Mouse (Mus musculus) hindbrain, embryonic 12.5 days (tissue): ENCODE measurements around the gene Krtap5-4. TPM values are rescaled to one million over a fixed set of nuclear protein-coding genes. Genes with fewer than 3 reads are reported as not detected.
"Not testable (repeated sequence)": the region's sequence is repeated elsewhere in the genome, so short reads cannot be mapped to it uniquely, and the experiment has no call there.

Experiments
- ATAC-seq: fragments of 200-750 bp; cut with Nextera tagmentation; 2 replicates; pipeline ENCODE4 v1.8.0; 2017; ENCODE audit warnings: moderate TSS enrichment; ENCODE audit not compliant: low FRiP score
- H3K27ac ChIP-seq: fragments of 300-500 bp; sonication (generic); 2 replicates; pipeline ENCODE4 v1.5.1; 2016; ENCODE audit warnings: mild to moderate bottlenecking
- H3K27me3 ChIP-seq: fragments of 300-500 bp; sonication (generic); 2 replicates; pipeline ENCODE4 v1.6.1; 2016; ENCODE audit warnings: mild to moderate bottlenecking
- H3K36me3 ChIP-seq: fragments of 300-500 bp; sonication (generic); 2 replicates; pipeline ENCODE4 v1.6.1; 2016; ENCODE audit warnings: mild to moderate bottlenecking
- H3K4me1 ChIP-seq: fragments of 300-500 bp; sonication (generic); 2 replicates; pipeline ENCODE4 v1.6.1; 2016
- H3K4me2 ChIP-seq: fragments of 300-500 bp; sonication (generic); replicated peaks from 2 replicates; pipeline ENCODE4 v1.6.1; 2016; ENCODE audit warnings: mild to moderate bottlenecking
- H3K4me3 ChIP-seq: fragments of 300-500 bp; sonication (generic); 2 replicates; pipeline ENCODE4 v1.5.1; 2016; ENCODE audit warnings: mild to moderate bottlenecking
- H3K9ac ChIP-seq: fragments of 300-500 bp; sonication (generic); 2 replicates; pipeline ENCODE4 v1.6.1; 2016; ENCODE audit warnings: mild to moderate bottlenecking, moderate library complexity
- H3K9me3 ChIP-seq: fragments of 300-500 bp; sonication (generic); replicated peaks from 2 replicates; pipeline ENCODE4 v1.6.1; 2016; ENCODE audit warnings: mild to moderate bottlenecking
- WGBS: fragments of 180-500 bp; shearing (Covaris S2); methylation state at CpG from one replicate; pipeline ENCODE4 v1.1.7; 2016; 5-methylcytosine and 5-hydroxymethylcytosine counted together
- polyA plus RNA-seq: library from polyadenylated mRNA; unstranded; fragments of >200 nt; fragmentation: Nextera tagmentation; extraction: Ambion mirVana; gene quantifications from 2 replicates; pipeline ENCODE4 v1.2.1, GENCODE M21; 2016

Gene Krtap5-4
- polyA plus RNA-seq, 1 experiment from 2014 or later: not detected

DNA sequence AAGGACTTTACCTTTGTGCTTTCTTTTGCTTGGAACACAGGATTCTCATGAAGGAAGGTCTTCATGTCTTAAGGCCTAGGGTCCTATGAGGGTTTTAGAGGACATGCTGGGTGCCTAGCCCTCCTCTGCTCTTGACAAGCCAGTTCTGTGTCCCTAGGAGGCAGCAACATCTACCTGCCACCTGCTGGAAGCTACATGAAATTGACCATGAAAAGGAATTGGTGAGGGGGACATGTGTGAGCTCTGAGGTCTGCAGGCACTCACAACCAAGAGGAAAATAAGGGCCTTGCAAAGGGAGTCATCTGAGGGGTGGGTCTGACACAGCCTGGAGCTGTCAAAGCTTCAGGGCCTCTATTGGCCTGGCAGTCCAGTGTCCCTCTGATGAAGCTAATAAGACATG lies 7.9 kb upstream of the Krtap5-4 start:
- ATAC-seq: no peak
- Histone ChIP-seq H3K4me3 (no peak overlapping the region), H3K27ac (no peak overlapping the region), H3K9ac (no peak overlapping the region), H3K9me3 (no peaks in the 10 kb centered on the region), H3K4me2 (no peak overlapping the region), H3K4me1 (no peaks in the 10 kb centered on the region), H3K27me3 (0 out of 2 replicates have a peak, but pooled peaks cover 6% of the 10 kb centered on the region), H3K36me3 (no peaks in the 10 kb centered on the region)

DNA sequence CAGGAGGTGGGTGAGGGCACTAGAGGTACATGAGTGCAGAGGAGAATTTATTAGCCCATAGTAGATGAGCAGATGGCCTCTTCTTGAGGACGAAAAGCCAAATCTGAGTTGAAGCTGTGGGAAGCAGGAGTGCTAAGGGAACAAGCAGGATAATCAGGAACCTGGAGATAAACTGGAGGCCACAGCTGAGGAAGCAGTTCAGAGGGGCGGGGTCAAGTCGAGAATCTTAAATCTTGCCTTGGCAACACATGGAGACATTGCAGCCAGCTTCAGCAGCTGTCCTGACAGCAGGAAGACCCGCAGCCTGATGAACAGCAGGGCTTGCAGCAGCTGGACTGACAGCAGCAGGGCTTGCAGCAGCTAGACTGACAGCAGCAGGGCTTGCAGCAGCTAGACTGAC lies 7.2 kb upstream of the Krtap5-4 start:
- H3K4me3 ChIP-seq, ATAC-seq, H3K9me3 ChIP-seq, H3K27ac ChIP-seq, H3K4me2 ChIP-seq, H3K36me3 ChIP-seq, H3K4me1 ChIP-seq, H3K27me3 ChIP-seq, H3K9ac ChIP-seq: not testable (repeated sequence)
- 47% methylated on average over 4 of the region's 4 CpGs for WGBS

DNA sequence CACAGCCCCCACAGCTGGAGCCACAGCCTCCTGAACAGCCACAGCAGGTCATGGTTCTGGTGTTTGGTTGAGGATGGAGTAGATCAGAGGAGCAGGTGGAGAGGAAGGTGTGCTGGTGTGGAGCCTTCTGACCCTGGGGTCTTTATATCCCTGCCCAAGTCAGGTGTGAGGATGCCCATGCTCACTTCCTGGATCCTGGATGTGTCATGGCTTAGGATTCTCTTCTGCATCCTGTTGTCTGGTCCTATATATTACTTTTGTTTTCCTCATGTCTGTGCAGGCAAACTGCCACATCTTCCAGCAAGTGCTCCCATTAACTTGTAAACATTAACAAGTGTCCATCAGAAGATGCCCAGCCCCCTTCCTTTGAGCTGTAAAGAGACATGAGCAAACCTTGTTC lies 6.3 kb upstream of the Krtap5-4 start, which contains the start of gene Krtap5-1:
Gene Krtap5-1, minus strand, starts transcription at position 101 of the 400 bp plus-strand sequence.
- not testable (repeated sequence) for H3K4me2 ChIP-seq, H3K27ac ChIP-seq, H3K4me1 ChIP-seq, H3K27me3 ChIP-seq, H3K9me3 ChIP-seq, H3K4me3 ChIP-seq, H3K9ac ChIP-seq, H3K36me3 ChIP-seq, ATAC-seq

DNA sequence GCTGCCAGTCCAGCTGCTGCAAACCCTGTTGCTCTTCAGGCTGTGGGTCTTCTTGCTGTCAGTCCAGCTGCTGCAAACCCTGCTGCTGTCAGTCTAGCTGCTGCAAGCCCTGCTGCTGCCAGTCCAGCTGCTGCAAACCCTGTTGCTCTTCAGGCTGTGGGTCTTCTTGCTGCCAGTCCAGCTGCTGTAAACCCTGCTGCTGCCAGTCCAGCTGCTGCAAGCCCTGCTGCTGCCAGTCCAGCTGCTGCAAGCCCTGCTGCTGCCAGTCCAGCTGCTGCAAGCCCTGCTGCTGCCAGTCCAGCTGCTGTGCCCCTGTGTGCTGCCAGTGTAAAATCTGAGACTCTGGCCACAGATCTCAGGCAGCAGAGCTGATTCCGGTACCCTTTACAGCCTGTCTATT lies 580 bp downstream of the Krtap5-4 start:
- not testable (repeated sequence) for H3K9me3 ChIP-seq, H3K27me3 ChIP-seq, H3K4me3 ChIP-seq, H3K4me1 ChIP-seq, H3K9ac ChIP-seq, H3K36me3 ChIP-seq, ATAC-seq, H3K27ac ChIP-seq, H3K4me2 ChIP-seq
- 84% methylated on average over 1 of the region's 1 CpGs for WGBS

DNA sequence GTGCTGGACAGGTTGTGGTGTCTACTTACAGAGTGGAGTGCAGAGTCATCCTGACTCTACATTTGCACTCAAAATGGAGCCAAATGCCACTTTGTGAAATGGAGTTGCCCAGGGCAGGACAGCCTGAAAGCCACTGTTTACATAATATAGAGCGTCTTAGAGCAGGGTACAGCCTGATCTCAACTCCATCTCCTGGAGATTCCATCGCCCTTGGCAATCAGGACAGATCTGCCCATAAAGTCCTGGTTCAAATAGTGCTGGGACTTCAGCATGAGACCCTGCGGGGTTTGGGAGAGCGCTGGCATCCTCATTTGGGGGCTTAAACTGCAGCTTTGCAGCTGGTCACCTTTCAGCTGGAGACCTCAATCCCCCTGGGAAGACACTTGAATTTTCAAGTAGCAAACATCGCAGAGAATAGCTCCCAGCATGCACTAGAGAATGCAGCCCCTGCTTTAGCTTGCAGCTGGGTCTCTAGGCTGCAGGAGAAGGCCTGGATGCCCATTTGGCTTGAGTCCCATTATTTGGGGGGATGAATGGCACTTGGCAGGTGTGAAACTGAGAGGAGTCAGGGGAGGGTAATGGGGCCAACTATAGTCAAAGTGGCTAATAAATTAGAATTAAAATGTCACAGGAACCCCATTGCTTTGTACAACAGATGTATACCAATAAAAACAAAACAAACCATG lies 11.4 kb downstream of the Krtap5-4 start:
- Histone ChIP-seq H3K27me3 (no peaks in the 10 kb centered on the region), H3K4me2 (no peak overlapping the region), H3K4me1 (peaks cover 8% of the 10 kb centered on the region), H3K9ac (no peak overlapping the region), H3K4me3 (no peak overlapping the region), H3K27ac (peak overlapping the region; percentile 37; the same call in 1 of the 2 replicates), H3K9me3 (no peaks in the 10 kb centered on the region), H3K36me3 (no peaks in the 10 kb centered on the region)
- no peak for ATAC-seq
- 44% methylated on average over 5 of the region's 5 CpGs for WGBS

DNA sequence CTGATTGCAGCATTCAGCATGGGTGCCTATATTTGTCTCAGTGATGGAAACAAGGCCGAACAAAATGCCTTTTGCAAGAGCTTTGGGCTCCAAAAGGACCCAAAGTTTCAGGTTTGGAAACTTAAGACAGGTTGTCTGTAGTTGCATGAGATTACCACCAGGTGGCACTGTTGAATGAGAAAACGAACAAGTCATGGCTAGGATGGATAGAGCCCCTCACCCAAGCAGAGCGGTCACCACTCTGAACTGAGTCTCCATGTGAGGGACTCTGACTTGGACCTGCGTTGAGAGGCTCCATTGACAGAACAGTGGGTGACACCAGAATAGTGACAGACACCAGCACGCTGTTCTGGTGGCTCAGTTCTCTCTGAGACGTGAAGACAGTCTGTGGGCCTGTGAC lies 13.2 kb downstream of the Krtap5-4 start:
- H3K9ac ChIP-seq: no peak overlapping the region
- no peak overlapping the region for H3K4me3 ChIP-seq
- ATAC-seq: no peak; the same call in 1 of the 2 replicates
- H3K36me3 ChIP-seq: no peaks in the 10 kb centered on the region
- H3K27ac ChIP-seq: no peak overlapping the region
- 48% methylated on average over 6 of the region's 6 CpGs for WGBS
- peaks cover 10% of the 10 kb centered on the region for H3K4me1 ChIP-seq
- no peak overlapping the region for H3K4me2 ChIP-seq
- no peaks in the 10 kb centered on the region for H3K27me3 ChIP-seq
- H3K9me3 ChIP-seq: no peaks in the 10 kb centered on the region

DNA sequence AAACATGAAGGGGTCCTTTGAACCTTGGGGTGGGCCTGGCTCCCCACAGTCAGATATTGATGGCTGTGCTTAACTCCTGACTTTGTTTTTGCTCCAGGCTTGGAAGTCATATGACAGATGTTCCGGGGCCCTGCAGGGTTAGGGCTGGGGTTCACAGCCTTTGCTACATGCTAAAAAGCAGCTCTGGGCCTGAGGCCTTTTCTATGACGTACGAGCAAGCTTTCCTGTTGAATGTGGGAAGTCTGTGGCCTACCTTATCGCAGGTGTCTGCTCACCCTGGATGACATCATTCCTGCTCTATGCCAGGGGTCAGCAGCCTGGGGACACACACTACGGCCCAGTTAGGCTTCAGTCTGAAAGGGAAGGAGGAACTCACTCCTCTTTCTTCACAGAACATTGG lies 13.9 kb downstream of the Krtap5-4 start:
- Histone ChIP-seq H3K27me3 (no peaks in the 10 kb centered on the region), H3K9me3 (no peaks in the 10 kb centered on the region), H3K27ac (no peak overlapping the region), H3K36me3 (no peaks in the 10 kb centered on the region), H3K9ac (no peak overlapping the region), H3K4me1 (peaks cover 10% of the 10 kb centered on the region), H3K4me3 (no peak overlapping the region), H3K4me2 (no peak overlapping the region)
- ATAC-seq: no peak
- WGBS: 83% methylated on average over 5 of the region's 5 CpGs

DNA sequence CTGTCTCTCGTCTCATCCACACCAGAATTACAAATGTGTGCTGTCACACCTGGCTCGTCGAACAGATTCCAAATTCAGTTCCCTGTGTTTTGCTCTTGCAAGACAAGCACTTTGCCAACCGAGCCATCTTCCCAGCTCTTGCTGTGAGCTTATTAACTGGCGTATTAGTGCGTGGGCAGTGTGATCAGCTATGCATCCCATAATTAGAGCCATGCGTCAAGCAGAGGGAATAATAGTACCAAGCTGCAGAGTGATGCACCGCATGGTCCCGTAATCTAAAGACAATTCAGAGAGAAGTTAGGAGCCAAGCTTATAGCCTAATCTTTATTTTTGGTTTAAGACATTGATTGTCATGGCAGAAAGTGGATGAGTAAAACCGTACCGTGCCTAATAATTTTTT lies 15.8 kb downstream of the Krtap5-4 start:
- H3K9ac ChIP-seq: no peak overlapping the region
- no peaks in the 10 kb centered on the region for H3K9me3 ChIP-seq
- no peak overlapping the region for H3K4me3 ChIP-seq
- no peaks in the 10 kb centered on the region for H3K27me3 ChIP-seq
- peaks cover 10% of the 10 kb centered on the region for H3K4me1 ChIP-seq
- 82% methylated on average over 11 of the region's 11 CpGs for WGBS
- ATAC-seq: no peak
- 0 out of 2 replicates have a peak overlapping the region, but pooled peaks have one; percentile 14 for H3K27ac ChIP-seq
- no peaks in the 10 kb centered on the region for H3K36me3 ChIP-seq
- H3K4me2 ChIP-seq: no peak overlapping the region

DNA sequence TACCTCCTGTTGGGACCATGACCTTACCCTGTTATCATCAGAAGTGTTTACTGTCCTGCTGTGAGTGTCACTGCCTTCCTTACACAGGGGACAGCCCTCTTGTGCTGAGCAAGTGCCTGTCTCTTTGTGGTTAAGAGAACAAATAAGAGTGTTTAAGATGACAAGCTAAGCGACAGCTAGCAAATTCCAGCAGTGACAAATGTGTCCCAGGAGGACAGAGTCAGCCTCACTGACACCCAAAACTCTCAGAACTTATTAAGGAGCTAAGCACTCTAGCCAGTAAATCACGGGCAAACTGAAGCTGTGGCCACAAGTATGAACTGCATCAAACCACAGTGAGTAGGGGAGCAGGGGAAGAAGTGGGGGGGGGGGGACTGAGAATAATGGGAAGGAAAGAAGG lies 17.6 kb downstream of the Krtap5-4 start:
- H3K4me1 ChIP-seq: peaks cover 5% of the 10 kb centered on the region
- WGBS: 31% methylated on average over 2 of the region's 2 CpGs
- 0 out of 2 replicates have a peak overlapping the region, but pooled peaks have one; percentile 3 for H3K9ac ChIP-seq
- ATAC-seq: no peak
- H3K4me3 ChIP-seq: no peak overlapping the region
- no peak overlapping the region for H3K4me2 ChIP-seq
- no peaks in the 10 kb centered on the region for H3K36me3 ChIP-seq
- H3K9me3 ChIP-seq: no peaks in the 10 kb centered on the region
- H3K27ac ChIP-seq: peak overlapping the region; percentile 18; the same call in 1 of the 2 replicates
- no peaks in the 10 kb centered on the region for H3K27me3 ChIP-seq

DNA sequence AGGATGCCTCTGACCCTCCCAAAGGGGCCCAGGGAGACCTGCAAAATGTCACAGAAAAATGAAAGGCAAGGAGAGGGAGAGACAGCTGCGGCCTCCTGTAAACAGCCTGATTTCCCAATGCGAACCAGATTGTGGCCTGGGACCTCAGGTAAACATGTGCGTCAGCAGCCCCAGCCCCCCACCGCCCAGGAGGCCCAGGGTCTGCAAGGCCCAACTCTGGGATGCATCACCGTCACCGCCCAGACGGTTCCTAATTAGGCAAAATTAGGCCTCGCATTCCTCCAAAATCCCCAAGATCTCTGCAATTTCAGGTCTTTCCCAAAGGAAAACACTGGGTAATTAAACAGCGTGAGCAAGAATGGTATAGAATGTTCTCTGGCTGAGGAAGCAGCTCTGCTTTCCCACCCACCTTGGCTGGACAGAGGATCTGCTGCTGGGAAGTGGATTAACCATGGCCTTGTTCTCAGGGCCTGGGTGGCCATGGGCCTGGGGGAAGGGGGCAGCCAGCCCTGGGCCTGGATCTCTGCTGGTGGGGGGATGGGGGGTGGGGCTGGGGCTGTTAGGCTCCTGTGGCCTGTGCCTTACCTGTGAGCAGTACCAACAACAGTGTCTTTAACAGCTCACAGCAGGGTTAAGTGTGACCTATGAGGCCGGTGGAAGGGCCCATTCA lies 18.4 kb downstream of the Krtap5-4 start:
- not testable (repeated sequence) for H3K36me3 ChIP-seq, H3K4me1 ChIP-seq, H3K9me3 ChIP-seq, H3K27ac ChIP-seq, H3K4me3 ChIP-seq, ATAC-seq, H3K4me2 ChIP-seq, H3K27me3 ChIP-seq
- WGBS: 52% methylated on average over 6 of the region's 10 CpGs
- 0 out of 2 replicates have a peak overlapping the region, but pooled peaks have one; percentile 3 for H3K9ac ChIP-seq

DNA sequence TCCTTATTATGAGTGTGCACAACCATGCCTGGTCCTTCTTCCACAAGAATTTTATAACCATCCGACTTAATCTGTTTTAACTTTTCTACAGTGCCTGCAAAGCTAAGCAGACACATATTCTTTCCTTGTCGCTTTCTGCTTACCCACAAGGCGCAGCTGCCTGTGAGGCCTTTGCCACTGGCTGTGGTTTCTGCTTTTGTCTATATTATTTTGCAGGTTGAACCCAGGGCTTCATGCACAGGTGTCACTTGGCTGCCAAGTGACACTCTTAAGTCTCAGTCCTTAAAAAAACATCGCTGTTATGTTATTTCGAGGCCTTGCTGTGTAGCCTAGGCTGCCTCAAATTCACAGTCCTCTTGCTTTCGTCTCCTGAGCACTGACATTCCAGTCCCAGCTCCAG lies 19.3 kb downstream of the Krtap5-4 start:
- Histone ChIP-seq H3K27me3 (no peaks in the 10 kb centered on the region), H3K9ac (no peak overlapping the region), H3K4me2 (no peak overlapping the region), H3K4me3 (no peak overlapping the region), H3K27ac (no peak overlapping the region), H3K36me3 (no peaks in the 10 kb centered on the region), H3K9me3 (no peaks in the 10 kb centered on the region), H3K4me1 (peaks cover 5% of the 10 kb centered on the region)
- no peak for ATAC-seq
- 85% methylated on average over 6 of the region's 6 CpGs for WGBS

DNA sequence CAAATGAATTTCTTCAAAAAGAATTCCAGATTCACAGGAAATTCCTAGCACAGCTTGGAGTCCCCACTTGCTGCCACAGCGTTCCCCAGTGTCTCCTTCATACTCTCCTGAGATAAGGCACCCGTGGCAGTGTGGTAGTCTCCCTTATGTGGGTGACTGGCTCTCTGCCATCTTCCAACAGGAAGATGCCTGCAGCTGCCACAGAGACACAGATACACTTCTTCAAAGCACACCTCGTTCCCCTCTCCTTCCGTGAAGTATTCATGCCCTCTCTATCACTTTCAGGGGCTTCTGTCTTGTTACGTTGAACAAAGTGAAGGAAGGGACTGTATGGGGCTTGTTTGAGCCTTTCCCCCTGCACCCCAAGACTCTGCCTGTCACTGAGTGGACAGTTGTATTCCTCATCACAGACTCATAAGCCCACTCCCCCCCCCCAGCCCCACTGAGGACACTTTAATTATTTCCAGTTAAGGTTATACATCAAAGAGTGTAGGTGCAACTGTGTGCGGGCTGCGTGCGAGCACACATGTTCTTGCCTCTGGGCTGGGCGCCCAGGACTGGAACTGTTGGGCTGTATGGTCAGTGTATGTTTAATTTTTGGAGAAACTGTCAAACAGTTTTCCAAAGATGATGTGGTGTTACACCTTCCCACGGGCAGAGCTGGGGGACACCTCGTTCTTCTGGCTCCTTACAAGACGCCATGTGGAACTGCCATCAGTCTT lies 20.2 kb downstream of the Krtap5-4 start:
- H3K27me3 ChIP-seq: no peaks in the 10 kb centered on the region
- H3K36me3 ChIP-seq: no peaks in the 10 kb centered on the region
- no peaks in the 10 kb centered on the region for H3K9me3 ChIP-seq
- no peak overlapping the region for H3K27ac ChIP-seq
- WGBS: 85% methylated on average over 12 of the region's 12 CpGs
- H3K4me1 ChIP-seq: peaks cover 8% of the 10 kb centered on the region
- no peak for ATAC-seq
- H3K4me2 ChIP-seq: no peak overlapping the region
- no peak overlapping the region for H3K4me3 ChIP-seq
- no peak overlapping the region for H3K9ac ChIP-seq
